Mouse (Mus musculus) midbrain, postnatal 0 days (tissue): Measurements from ENCODE around the gene Gm21118. TPM values are rescaled to one million over a fixed set of nuclear protein-coding genes. Genes with fewer than 3 reads are reported as not detected.
"Not testable (repeated sequence)": the region's sequence is repeated elsewhere in the genome, so short reads cannot be mapped to it uniquely, and the experiment has no call there.

Experiments
- ATAC-seq: fragments of 200-750 bp; cut with Nextera tagmentation; 2 replicates; pipeline ENCODE4 v1.8.0; 2017; ENCODE audit warnings: moderate number of reproducible peaks, mild to moderate bottlenecking, moderate TSS enrichment, moderate library complexity; ENCODE audit not compliant: low FRiP score
- DNase-seq: peaks from one replicate; pipeline ENCODE4 v3.0.0-alpha.2; 2015; ENCODE audit warnings: low spot score
- H3K27ac ChIP-seq: fragments of 300-500 bp; sonication (generic); 2 replicates; pipeline ENCODE4 v1.5.1; 2014; ENCODE audit warnings: low read depth, mild to moderate bottlenecking, low read length, mixed read lengths
- H3K27me3 ChIP-seq: fragments of 300-500 bp; sonication (generic); 2 replicates; pipeline ENCODE4 v1.6.1; 2014; ENCODE audit warnings: low read length, control low read depth, mixed read lengths; ENCODE audit not compliant: insufficient read depth
- H3K36me3 ChIP-seq: fragments of 300-500 bp; sonication (generic); 2 replicates; pipeline ENCODE4 v1.6.1; 2014; ENCODE audit warnings: low read length, control low read depth, mixed read lengths; ENCODE audit not compliant: insufficient read depth
- H3K4me1 ChIP-seq: fragments of 300-500 bp; sonication (generic); 2 replicates; pipeline ENCODE4 v1.6.1; 2014; ENCODE audit warnings: mild to moderate bottlenecking, control low read depth, antibody characterized with exemption, low read length, mixed read lengths; ENCODE audit not compliant: insufficient read depth
- H3K4me2 ChIP-seq: fragments of 300-500 bp; sonication (generic); 2 replicates; pipeline ENCODE4 v1.6.1; 2014; ENCODE audit warnings: low read depth, mild to moderate bottlenecking, low read length, mixed read lengths; ENCODE audit not compliant: poor library complexity, severe bottlenecking
- H3K4me3 ChIP-seq: fragments of 300-500 bp; sonication (generic); 2 replicates; pipeline ENCODE4 v1.5.1; 2014; ENCODE audit warnings: low read depth, mild to moderate bottlenecking, low read length, moderate library complexity
- H3K9ac ChIP-seq: fragments of 300-500 bp; sonication (generic); replicated peaks from 2 replicates; pipeline ENCODE4 v1.6.1; 2014; ENCODE audit warnings: mild to moderate bottlenecking, low read length, moderate library complexity, mixed read lengths; ENCODE audit not compliant: poor library complexity, severe bottlenecking
- H3K9me3 ChIP-seq: fragments of 300-500 bp; sonication (generic); 2 replicates; pipeline ENCODE4 v1.6.1; 2016; ENCODE audit warnings: low read length, control low read depth
- WGBS: fragments of 180-500 bp; shearing (Covaris S2); extraction: QIAGEN DNeasy Blood & Tissue Kit; methylation state at CpG from one replicate; pipeline ENCODE4 v1.1.7; 2014; 5-methylcytosine and 5-hydroxymethylcytosine counted together
- polyA plus RNA-seq: library from polyadenylated mRNA; unstranded; fragments of >200 nt; fragmentation: Nextera tagmentation; extraction: Ambion mirVana; gene quantifications from 2 replicates; pipeline ENCODE4 v1.2.1, GENCODE M21; 2015
- total RNA-seq: library from RNA; depleted of rRNA; stranded (reverse); fragments of >200 nt; gene quantifications from 2 replicates; pipeline ENCODE4 v1.2.3, GENCODE M21; 2014; rRNA removed

Gm21118 gene
- total RNA-seq (not detected in 2 replicates), polyA plus RNA-seq (not detected in 2 replicates)

DNA sequence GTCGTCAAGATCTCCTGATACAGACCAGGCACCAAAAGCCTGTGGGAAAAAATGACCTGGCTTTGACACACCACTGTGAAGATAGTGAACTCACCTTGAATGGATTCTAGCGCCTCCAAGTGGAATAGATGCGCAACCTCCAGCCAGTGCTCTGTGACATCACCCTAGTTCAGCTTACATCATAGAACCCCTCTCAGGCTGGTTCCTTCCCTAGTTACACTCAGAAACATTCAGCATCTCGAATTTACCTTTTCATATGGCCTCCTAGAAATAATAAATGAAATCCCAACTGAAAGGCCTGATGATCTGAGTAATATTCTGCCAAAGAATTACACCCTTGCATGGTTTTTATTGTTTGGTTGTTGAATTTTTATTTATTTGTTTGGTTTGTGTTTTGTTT is at the start of gene Gm21118:
Gene Gm21118, minus strand, starts transcription at position 101 of the 400 bp plus-strand sequence.
- H3K4me2 ChIP-seq, ATAC-seq, H3K9me3 ChIP-seq, DNase-seq, H3K27me3 ChIP-seq, H3K36me3 ChIP-seq, H3K27ac ChIP-seq, H3K4me3 ChIP-seq, H3K4me1 ChIP-seq, H3K9ac ChIP-seq: not testable (repeated sequence)
- WGBS, result no CpG with 5 or more reads among the region's 4 CpGs

DNA sequence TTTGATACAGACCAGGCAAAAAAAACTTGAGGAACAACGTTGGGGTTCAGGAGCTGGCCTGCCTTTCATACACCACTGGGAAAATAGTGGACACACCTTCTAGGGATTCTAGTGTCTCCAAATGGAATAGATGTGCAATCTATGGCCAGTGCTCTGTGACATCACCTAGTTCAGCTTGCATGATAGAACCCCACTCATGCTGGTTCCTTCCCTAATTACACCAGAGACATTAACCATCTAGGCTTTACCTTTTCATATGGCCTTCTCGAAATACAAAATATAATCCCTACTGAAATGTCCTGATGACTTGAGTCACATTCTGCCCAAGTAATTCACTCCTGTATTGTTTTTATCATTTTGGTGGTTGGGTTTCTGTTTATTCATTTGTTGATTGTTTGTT is 29.7 kb upstream of the Gm21118 start, which contains the start of the genes Gm29423 and Gm29644:
Gene Gm29423, minus strand, starts transcription at position 101 of the 400 bp plus-strand sequence.
Gene Gm29644, minus strand, starts transcription at position 157 of the 400 bp plus-strand sequence.
- not testable (repeated sequence) for H3K36me3 ChIP-seq, ATAC-seq, H3K9me3 ChIP-seq, DNase-seq, H3K9ac ChIP-seq, H3K27ac ChIP-seq, H3K4me2 ChIP-seq, H3K4me3 ChIP-seq, H3K4me1 ChIP-seq, H3K27me3 ChIP-seq
- WGBS, result no CpG with 5 or more reads among the region's 2 CpGs

Other genes with a start within 250 kb of the Gm21118 start
- not detected in 2 replicates for gene Gm29423, start 29.6 kb upstream of the Gm21118 start, total RNA-seq
- gene Gm29423, start 29.6 kb upstream of the Gm21118 start, polyA plus RNA-seq, result not detected in 2 replicates
- gene Gm29644, start 29.7 kb upstream of the Gm21118 start, total RNA-seq, result not detected in 2 replicates
- gene Gm29644, start 29.7 kb upstream of the Gm21118 start, polyA plus RNA-seq, result not detected in 2 replicates
- gene Gm20888, start 168.2 kb upstream of the Gm21118 start, total RNA-seq, result not detected in 2 replicates
- gene Gm20888, start 168.2 kb upstream of the Gm21118 start, polyA plus RNA-seq, result not detected in 2 replicates